Mouse (Mus musculus) brain, embryonic 14.5 days (tissue): ENCODE measurements at regions not wholly inside any gene's neighbourhood (a gene's known extent, or its start where the extent isn't known, plus 50 kb on each side); places are given as distances from the start of the nearest gene placed in this dataset.

Experiments used
- CTCF ChIP-seq: fragments of 200-500 bp; IDR thresholded peaks from 2 replicates; pipeline ENCODE4 v1.5.1; 2012; ENCODE audit warnings: inconsistent platforms, mild to moderate bottlenecking, moderate library complexity, borderline replicate concordance; ENCODE audit not compliant: insufficient read depth, insufficient read length; ENCODE audit errors: extremely low read depth
- POLR2A ChIP-seq: fragments of 200-500 bp; IDR thresholded peaks from 2 replicates; pipeline ENCODE4 v1.6.1; 2012; ENCODE audit warnings: mild to moderate bottlenecking, inconsistent platforms, borderline replicate concordance; ENCODE audit not compliant: poor library complexity, insufficient read depth, insufficient read length, severe bottlenecking; ENCODE audit errors: extremely low read depth

DNA sequence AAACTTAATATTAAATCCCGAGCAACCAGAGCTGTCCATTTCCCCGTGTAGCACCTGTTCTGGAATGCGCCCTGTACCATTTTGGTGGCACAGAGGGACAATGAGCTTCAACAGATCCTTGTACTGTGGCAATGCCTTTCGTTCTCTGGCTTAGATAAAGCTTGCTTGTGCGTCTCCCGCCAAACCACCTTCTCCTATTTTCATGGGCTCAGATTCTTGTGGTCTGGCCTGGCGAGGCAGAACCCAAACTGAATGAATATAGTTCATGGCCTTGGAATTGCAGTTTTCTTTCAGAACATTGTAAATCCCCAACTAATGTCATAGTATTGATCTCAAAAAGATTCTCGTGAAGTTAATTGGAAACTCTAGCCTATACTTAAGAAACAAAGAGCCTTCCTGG lies 85.1 kb upstream of the Osmr start:
- TF ChIP-seq CTCF (no peak), POLR2A (no peak)
